Mouse (Mus musculus) C2C12 (cell line): ENCODE results near the gene Gjc2. TPM values are rescaled to one million over a fixed set of nuclear protein-coding genes. Genes with fewer than 3 reads are reported as not detected.

Source experiments
- H3K27me3 ChIP-seq: one replicate; pipeline ENCODE4 v1.6.1; 2011; ENCODE audit not compliant: control insufficient read depth, insufficient read depth, insufficient read length
- H3K36me3 ChIP-seq: one replicate; pipeline ENCODE4 v1.6.1; 2011; ENCODE audit not compliant: control insufficient read depth, insufficient read depth
- H3K4me3 ChIP-seq: one replicate; pipeline ENCODE4 v1.5.1; 2011; ENCODE audit warnings: mild to moderate bottlenecking, control low read depth; ENCODE audit not compliant: poor library complexity, insufficient read depth, severe bottlenecking
- H3K79me2 ChIP-seq: one replicate; pipeline ENCODE4 v1.6.1; 2011; ENCODE audit not compliant: control insufficient read depth, insufficient read depth
- H3K79me3 ChIP-seq: one replicate; pipeline ENCODE4 v1.6.1; 2011; ENCODE audit warnings: low read depth, control low read depth
- H3ac ChIP-seq: one replicate; pipeline ENCODE3; 2011; ENCODE audit warnings: low read depth; ENCODE audit not compliant: control insufficient read depth, insufficient read length
- CEBPB ChIP-seq: IDR thresholded peaks from one replicate; pipeline ENCODE4 v1.6.1; 2011; ENCODE audit warnings: low read depth, mild to moderate bottlenecking, control low read depth, moderate library complexity
- CTCF ChIP-seq: IDR thresholded peaks from one replicate; pipeline ENCODE4 v1.5.1; 2011; ENCODE audit not compliant: control insufficient read depth, insufficient read depth, insufficient read length
- FOSL1 ChIP-seq: IDR thresholded peaks from one replicate; pipeline ENCODE4 v1.8.0; 2011; ENCODE audit warnings: mild to moderate bottlenecking, low read length; ENCODE audit not compliant: poor library complexity, insufficient read depth, severe bottlenecking
- MAX ChIP-seq: IDR thresholded peaks from one replicate; pipeline ENCODE4 v1.6.1; 2011; ENCODE audit warnings: mild to moderate bottlenecking, control low read depth
- MYOD1 ChIP-seq: IDR thresholded peaks from one replicate; pipeline ENCODE4 v1.6.1; 2011; ENCODE audit warnings: low read depth; ENCODE audit not compliant: control insufficient read depth, insufficient read length
- MYOG ChIP-seq: IDR thresholded peaks from one replicate; pipeline ENCODE4 v1.6.1; 2011; ENCODE audit not compliant: control insufficient read depth, insufficient read length; ENCODE audit errors: extremely low read depth
- USF1 ChIP-seq: IDR thresholded peaks from one replicate; pipeline ENCODE4 v1.6.1; 2011; ENCODE audit warnings: low read depth, mild to moderate bottlenecking, control low read depth, moderate library complexity
- polyA plus RNA-seq: library from polyadenylated mRNA; unstranded; fragments of >200 nt; fragmentation: generic; extraction: Trizol; gene quantifications from one replicate; pipeline ENCODE4 v1.2.1, GENCODE M21; 2012; ENCODE audit warnings: missing spikeins

Gene Gjc2
- polyA plus RNA-seq, 1 experiment = 0.02 TPM

DNA sequence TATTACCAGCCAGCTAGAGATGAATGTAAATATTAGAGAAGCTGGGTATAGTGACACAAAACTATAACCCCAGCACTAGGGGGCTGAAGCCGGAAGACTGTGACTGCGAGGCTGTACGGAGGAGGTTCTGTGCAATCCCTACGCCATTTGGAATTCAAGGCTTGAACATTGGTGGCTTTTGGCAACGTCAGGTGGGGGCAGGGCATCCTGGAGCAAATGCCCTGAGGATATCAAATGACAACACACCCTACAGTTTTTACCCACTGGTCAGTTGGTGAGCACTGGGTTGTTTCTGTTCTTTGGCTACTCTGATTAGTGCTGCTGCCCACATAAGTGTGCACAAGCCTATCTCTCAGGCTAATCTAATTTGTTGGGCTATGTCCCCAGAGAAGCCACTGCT lies 40.1 kb downstream of the Gjc2 start:
- no peaks in the 10 kb centered on the region for H3K36me3 ChIP-seq
- no peak for TF ChIP-seq USF1
- H3K79me2 ChIP-seq = no peaks in the 10 kb centered on the region
- H3K27me3 ChIP-seq = peaks cover 15% of the 10 kb centered on the region
- H3ac ChIP-seq = no peak overlapping the region
- H3K79me3 ChIP-seq = no peaks in the 10 kb centered on the region
- no peak overlapping the region for H3K4me3 ChIP-seq

DNA sequence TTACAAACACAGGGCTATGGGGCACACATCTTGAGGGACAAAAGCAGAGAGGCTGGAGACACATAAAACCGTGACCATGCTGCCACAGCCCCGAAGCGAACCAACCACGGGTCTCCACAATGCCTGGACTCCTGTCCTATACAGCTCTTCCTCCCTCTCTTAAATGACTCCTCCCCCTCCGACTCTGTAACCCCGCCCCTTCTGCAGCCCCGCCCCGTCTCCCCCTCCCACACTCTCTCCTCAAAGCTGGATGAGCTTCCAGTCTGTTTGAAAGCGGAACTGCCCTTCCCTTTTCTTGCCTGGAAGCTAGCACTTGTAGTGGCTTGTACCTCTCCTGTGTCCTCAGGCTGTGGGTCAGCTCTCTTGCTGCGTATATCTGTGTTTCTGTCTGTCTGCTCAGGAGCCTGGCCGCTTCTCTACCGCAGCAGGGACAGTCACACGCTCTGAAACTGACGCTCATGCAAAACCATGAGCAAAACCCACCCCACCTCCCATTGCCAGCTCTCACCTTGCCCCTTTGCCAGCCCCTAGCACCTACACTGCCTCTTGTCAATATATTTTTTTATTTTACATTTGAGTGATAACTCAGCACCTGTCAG lies 41.1 kb downstream of the Gjc2 start:
- Histone ChIP-seq H3K79me2 (no peaks in the 10 kb centered on the region), H3K36me3 (no peaks in the 10 kb centered on the region), H3ac (no peak overlapping the region), H3K4me3 (no peak overlapping the region), H3K27me3 (peaks cover 19% of the 10 kb centered on the region), H3K79me3 (no peaks in the 10 kb centered on the region)
- TF ChIP-seq USF1 (no peak), MAX (no peak), MYOG (no peak), FOSL1 (no peak), CEBPB (no peak), CTCF (no peak), MYOD1 (no peak)

- H3K36me3 ChIP-seq = no peaks in the 10 kb centered on the region
- H3ac ChIP-seq = no peak overlapping the region
- no peak overlapping the region for H3K4me3 ChIP-seq
- TF ChIP-seq FOSL1 = no peak
- no peak for TF ChIP-seq CTCF
- TF ChIP-seq USF1 = no peak
- TF ChIP-seq CEBPB = no peak
- TF ChIP-seq MAX = no peak
- no peak for TF ChIP-seq MYOG
- no peak for TF ChIP-seq MYOD1
- no peaks in the 10 kb centered on the region for H3K79me2 ChIP-seq
- no peaks in the 10 kb centered on the region for H3K79me3 ChIP-seq
- peaks cover 46% of the 10 kb centered on the region for H3K27me3 ChIP-seq
Measured at GRCm38 (mm10) chr11:59138537-59139486, 44.2 kb downstream of the Gjc2 start.

DNA sequence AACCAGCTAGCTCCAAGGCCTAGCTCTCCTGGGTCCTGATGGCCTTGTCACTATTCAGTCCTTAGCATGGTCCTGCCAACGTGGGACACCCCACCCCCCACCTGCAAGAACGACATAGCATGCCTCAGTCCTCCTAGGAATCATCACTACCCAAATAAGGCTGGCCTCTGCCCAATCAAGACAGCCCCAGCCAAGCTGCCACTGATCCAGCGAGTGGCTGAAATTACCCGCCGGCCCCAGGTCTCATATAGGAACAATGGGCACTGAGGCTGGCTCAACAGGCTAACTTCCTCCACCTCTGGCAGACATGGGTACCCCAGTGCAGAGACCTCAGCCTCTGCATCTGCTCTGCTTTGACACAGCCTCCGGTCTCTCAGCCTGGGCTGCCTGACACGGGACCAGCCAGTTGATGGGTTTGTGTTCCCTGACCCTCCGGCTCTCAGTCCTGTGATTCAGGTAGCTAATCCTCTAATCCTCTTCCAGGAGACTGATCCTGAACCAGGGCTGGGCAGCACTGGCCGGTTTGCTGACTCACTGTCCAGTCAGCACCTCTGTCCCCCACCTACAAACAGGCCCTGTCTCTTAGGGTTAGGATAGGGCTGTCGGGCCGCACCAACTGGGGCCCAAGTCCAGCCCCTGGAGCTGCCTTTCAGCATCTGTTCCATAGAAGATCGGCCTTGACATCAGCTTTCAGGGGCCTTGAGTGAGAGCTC lies 45.9 kb downstream of the Gjc2 start:
- no peak overlapping the region for H3ac ChIP-seq
- H3K79me3 ChIP-seq = no peaks in the 10 kb centered on the region
- no peak overlapping the region for H3K4me3 ChIP-seq
- H3K79me2 ChIP-seq = no peaks in the 10 kb centered on the region
- H3K27me3 ChIP-seq = peaks cover 62% of the 10 kb centered on the region
- no peak for TF ChIP-seq MAX
- no peak for TF ChIP-seq USF1
- TF ChIP-seq MYOG = no peak
- TF ChIP-seq FOSL1 = no peak
- TF ChIP-seq CEBPB = no peak
- TF ChIP-seq MYOD1 = no peak
- TF ChIP-seq CTCF = no peak
- H3K36me3 ChIP-seq = no peaks in the 10 kb centered on the region

- TF ChIP-seq USF1 = no peak
- H3K27me3 ChIP-seq = peaks cover 72% of the 10 kb centered on the region
- no peak within 1 kb of the TSS for H3ac ChIP-seq
Measured at GRCm38 (mm10) chr11:59135904-59136452, 47.0 kb downstream of the Gjc2 start, which contains the start of gene Obscn. Gene Obscn (minus strand): TSS chr11:59136402.

More at GRCm38 (mm10) chr11:59135904-59136452, 47.0 kb downstream of the Gjc2 start, which contains the start of gene Obscn:
- Histone ChIP-seq H3K4me3 (no peak within 1 kb of the TSS), H3K79me3 (no peaks in the 10 kb centered on the region), H3K79me2 (no peaks in the 10 kb centered on the region), H3K36me3 (no peaks in the 10 kb centered on the region)
